Mouse (Mus musculus) CH12.LX (cell line): ENCODE data around the gene Lat. TPM values are rescaled to one million over a fixed set of nuclear protein-coding genes. Genes with fewer than 3 reads are reported as not detected.
"Not testable (repeated sequence)": the region's sequence is repeated elsewhere in the genome, so short reads cannot be mapped to it uniquely, and the experiment has no call there.

Source experiments
- DNase-seq: peaks from one replicate; pipeline ENCODE4 v3.0.0-alpha.2; 2013; ENCODE audit errors: extremely low read depth
- H3K27ac ChIP-seq: 2 replicates; pipeline ENCODE4 v1.5.1; 2012; ENCODE audit warnings: low read depth, mild to moderate bottlenecking, control low read depth, moderate library complexity; ENCODE audit not compliant: insufficient read depth
- H3K27me3 ChIP-seq: replicated peaks from 2 replicates; pipeline ENCODE3; 2012; ENCODE audit warnings: inconsistent platforms
- H3K36me3 ChIP-seq, 2 experiments: replicated peaks in 1 of 2; 2 replicates each; pipeline versions ENCODE3 to v1.6.1; 2012; ENCODE audit warnings: inconsistent platforms in 1 of 2, low read length in 1 of 2, mild to moderate bottlenecking in 1 of 2, mixed read lengths in 1 of 2, moderate library complexity in 1 of 2; ENCODE audit not compliant: control insufficient read depth in 1 of 2, insufficient read depth in 1 of 2
- H3K4me1 ChIP-seq, 2 experiments: 2 replicates each; pipeline ENCODE4 v1.6.1; 2012; ENCODE audit warnings: inconsistent platforms in 1 of 2, moderate library complexity in 1 of 2; ENCODE audit not compliant: insufficient read depth in 2 of 2, control insufficient read depth in 1 of 2
- H3K4me2 ChIP-seq: 2 replicates; pipeline ENCODE4 v1.6.1; 2012; ENCODE audit warnings: low read depth, mild to moderate bottlenecking, control low read depth; ENCODE audit not compliant: poor library complexity, insufficient read depth, severe bottlenecking
- H3K4me3 ChIP-seq, 3 experiments: fragments of 150-350 bp in 1 of 3; sonication (generic) in 1 of 3; replicated peaks in 1 of 3; 2 replicates each; pipeline versions ENCODE3 to v1.5.1; 2011 to 2012; ENCODE audit warnings: low read depth in 2 of 3, low read length in 2 of 3, mild to moderate bottlenecking in 2 of 3, moderate library complexity in 2 of 3, control low read depth in 1 of 3, improper control_type of control experiment in 1 of 3, inconsistent platforms in 1 of 3, mixed read lengths in 1 of 3; ENCODE audit not compliant: poor library complexity in 1 of 3
- H3K79me2 ChIP-seq: replicated peaks from 2 replicates; pipeline ENCODE4 v1.6.1; 2012; ENCODE audit warnings: mild to moderate bottlenecking, moderate library complexity; ENCODE audit not compliant: control insufficient read depth, poor library complexity, insufficient read depth, severe bottlenecking; ENCODE audit errors: extremely low read depth
- H3K9ac ChIP-seq: 2 replicates; pipeline ENCODE4 v1.6.1; 2012; ENCODE audit warnings: low read depth, mild to moderate bottlenecking, control low read depth, moderate library complexity; ENCODE audit not compliant: insufficient read depth
- H3K9me3 ChIP-seq: replicated peaks from 2 replicates; pipeline ENCODE3; 2012; ENCODE audit warnings: low read length, inconsistent platforms, mixed read lengths
- BHLHE40 ChIP-seq: IDR thresholded peaks from 2 replicates; pipeline ENCODE4 v1.6.1; 2011; ENCODE audit warnings: mild to moderate bottlenecking, low read depth, low read length, improper control_type of control experiment
- CHD1 ChIP-seq: IDR thresholded peaks from 2 replicates; pipeline ENCODE4 v1.6.1; 2012; ENCODE audit warnings: low read depth, low read length, improper control_type of control experiment, inconsistent platforms
- CHD2 ChIP-seq: IDR thresholded peaks from 2 replicates; pipeline ENCODE4 v1.6.1; 2011; ENCODE audit warnings: low read length, improper control_type of control experiment
- E2F4 ChIP-seq: IDR thresholded peaks from 2 replicates; pipeline ENCODE4 v1.6.1; 2011; ENCODE audit warnings: low read depth, low read length, improper control_type of control experiment; ENCODE audit not compliant: insufficient replicate concordance
- ELF1 ChIP-seq: IDR thresholded peaks from 2 replicates; pipeline ENCODE4 v1.6.1; 2014; ENCODE audit warnings: low read depth, mild to moderate bottlenecking, inconsistent platforms, low read length, improper control_type of control experiment
- EP300 ChIP-seq: IDR thresholded peaks from 2 replicates; pipeline ENCODE4 v1.6.1; 2011; ENCODE audit warnings: low read length, improper control_type of control experiment
- ETS1 ChIP-seq: conservative IDR thresholded peaks from 2 replicates; pipeline ENCODE4 v1.6.1; 2012; ENCODE audit warnings: low read depth, mild to moderate bottlenecking, inconsistent platforms, low read length, improper control_type of control experiment, moderate library complexity
- GABPA ChIP-seq: IDR thresholded peaks from 2 replicates; pipeline ENCODE4 v1.6.1; 2012; ENCODE audit warnings: low read depth, low read length, improper control_type of control experiment, inconsistent platforms; ENCODE audit not compliant: insufficient replicate concordance
- HCFC1 ChIP-seq: IDR thresholded peaks from 2 replicates; pipeline ENCODE4 v1.6.1; 2012; ENCODE audit warnings: low read depth, mild to moderate bottlenecking, inconsistent platforms, low read length, improper control_type of control experiment
- IRF4 ChIP-seq: IDR thresholded peaks from 2 replicates; pipeline ENCODE4 v1.6.1; 2014; ENCODE audit warnings: low read depth, mild to moderate bottlenecking, inconsistent platforms, low read length, improper control_type of control experiment
- JUND ChIP-seq: conservative IDR thresholded peaks from 2 replicates; pipeline ENCODE4 v1.6.1; 2011; ENCODE audit warnings: low read depth, low read length, improper control_type of control experiment
- KAT2A ChIP-seq: IDR thresholded peaks from 2 replicates; pipeline ENCODE4 v1.6.1; 2012; ENCODE audit warnings: low read length, improper control_type of control experiment, inconsistent platforms; ENCODE audit not compliant: insufficient replicate concordance
- MAFK ChIP-seq: IDR thresholded peaks from 2 replicates; pipeline ENCODE4 v1.6.1; 2011; ENCODE audit warnings: low read length, improper control_type of control experiment; ENCODE audit not compliant: insufficient replicate concordance
- MAX ChIP-seq: IDR thresholded peaks from 2 replicates; pipeline ENCODE4 v1.6.1; 2011; ENCODE audit warnings: low read length, improper control_type of control experiment
- MEF2A ChIP-seq: IDR thresholded peaks from 2 replicates; pipeline ENCODE4 v1.6.1; 2014; ENCODE audit warnings: low read depth, mild to moderate bottlenecking, inconsistent platforms, low read length, improper control_type of control experiment, borderline replicate concordance
- MXI1 ChIP-seq: IDR thresholded peaks from 2 replicates; pipeline ENCODE4 v1.6.1; 2011; ENCODE audit warnings: mild to moderate bottlenecking, low read depth, low read length, improper control_type of control experiment
- MYC ChIP-seq: IDR thresholded peaks from 2 replicates; pipeline ENCODE4 v1.6.1; 2011; ENCODE audit warnings: low read depth, mild to moderate bottlenecking, improper control_type of control experiment, low read length
- NELFE ChIP-seq: IDR thresholded peaks from 2 replicates; pipeline ENCODE4 v1.6.1; 2011; ENCODE audit warnings: low read depth, low read length, improper control_type of control experiment
- NRF1 ChIP-seq: IDR thresholded peaks from 2 replicates; pipeline ENCODE4 v1.6.1; 2014; ENCODE audit warnings: low read depth, mild to moderate bottlenecking, inconsistent platforms, low read length, improper control_type of control experiment, moderate library complexity
- PAX5 ChIP-seq: IDR thresholded peaks from 2 replicates; pipeline ENCODE4 v1.6.1; 2012; ENCODE audit warnings: low read length, inconsistent platforms, mixed read lengths
- POLR2A ChIP-seq: IDR thresholded peaks from 2 replicates; pipeline ENCODE4 v1.6.1; 2011; ENCODE audit warnings: low read depth, mild to moderate bottlenecking, improper control_type of control experiment, low read length
- POLR2AphosphoS2 ChIP-seq: IDR thresholded peaks from 2 replicates; pipeline ENCODE4 v1.6.1; 2011; ENCODE audit warnings: low read depth, low read length, improper control_type of control experiment
- RCOR1 ChIP-seq: conservative IDR thresholded peaks from 2 replicates; pipeline ENCODE4 v1.6.1; 2012; ENCODE audit warnings: low read depth, mild to moderate bottlenecking, inconsistent platforms, low read length, improper control_type of control experiment
- SIN3A ChIP-seq: IDR thresholded peaks from 2 replicates; pipeline ENCODE4 v1.6.1; 2012; ENCODE audit warnings: low read length, improper control_type of control experiment, inconsistent platforms
- TBP ChIP-seq: conservative IDR thresholded peaks from 2 replicates; pipeline ENCODE4 v1.6.1; 2011; ENCODE audit warnings: low read depth, low read length, improper control_type of control experiment
- TCF12 ChIP-seq: IDR thresholded peaks from 2 replicates; pipeline ENCODE4 v1.6.1; 2014; ENCODE audit warnings: low read depth, mild to moderate bottlenecking, inconsistent platforms, low read length, improper control_type of control experiment
- UBTF ChIP-seq: IDR thresholded peaks from 2 replicates; pipeline ENCODE4 v1.6.1; 2012; ENCODE audit warnings: low read depth, mild to moderate bottlenecking, inconsistent platforms, low read length, improper control_type of control experiment, moderate library complexity
- USF1 ChIP-seq: IDR thresholded peaks from 2 replicates; pipeline ENCODE4 v1.6.1; 2014; ENCODE audit warnings: low read depth, mild to moderate bottlenecking, inconsistent platforms, low read length, improper control_type of control experiment
- USF2 ChIP-seq: conservative IDR thresholded peaks from 2 replicates; pipeline ENCODE4 v1.6.1; 2011; ENCODE audit warnings: low read depth, low read length, improper control_type of control experiment
- ZC3H11A ChIP-seq: IDR thresholded peaks from 2 replicates; pipeline ENCODE4 v1.6.1; 2012; ENCODE audit warnings: low read depth, mild to moderate bottlenecking, inconsistent platforms, low read length, improper control_type of control experiment
- ZKSCAN1 ChIP-seq: IDR thresholded peaks from 2 replicates; pipeline ENCODE4 v1.6.1; 2012; ENCODE audit warnings: low read depth, inconsistent platforms, low read length, improper control_type of control experiment, borderline replicate concordance
- ZMIZ1 ChIP-seq: IDR thresholded peaks from 2 replicates; pipeline ENCODE4 v1.6.1; 2012; ENCODE audit warnings: low read depth, mild to moderate bottlenecking, inconsistent platforms, low read length, improper control_type of control experiment
- ZNF384 ChIP-seq: IDR thresholded peaks from 2 replicates; pipeline ENCODE4 v1.6.1; 2012; ENCODE audit warnings: low read depth, low read length, improper control_type of control experiment, inconsistent platforms
- dilution Hi-C: fragments of 300-500 bp; cut with MboI; formaldehyde crosslinking; loops from 2 replicates; pipeline ENCODE4 v1.14.3; 2020; ENCODE audit warnings: low sequenced_read_pairs; ENCODE audit not compliant: extremely low pct_unique_long_range_greater_than_20kb, extremely low pct_ligation_motif_present
- in situ Hi-C: fragments of 300-500 bp; cut with MboI; formaldehyde crosslinking; loops from 3 replicates; pipeline ENCODE4 v1.14.3; 2019; ENCODE audit warnings: low sequenced_read_pairs, low pct_ligation_motif_present, low pct_unique_long_range_greater_than_20kb, mixed read lengths
- polyA plus RNA-seq: library from polyadenylated mRNA; unstranded; fragments of >175 nt; gene quantifications from 2 replicates; pipeline ENCODE4 v1.2.1, GENCODE M21; 2012; ENCODE audit warnings: low read depth; ENCODE audit not compliant: insufficient read length
- total RNA-seq, 2 experiments: library from RNA; depleted of rRNA; stranded (reverse); fragments of 300-350 nt in 1 of 2; fragments of >200 nt in 1 of 2; gene quantifications; 2 replicates each; pipeline ENCODE4 v1.2.3; 2012 to 2014

Lat gene
- total and polyA plus RNA-seq, 3 experiments, result 0.42 to 1.1 (median 0.55) TPM

DNA sequence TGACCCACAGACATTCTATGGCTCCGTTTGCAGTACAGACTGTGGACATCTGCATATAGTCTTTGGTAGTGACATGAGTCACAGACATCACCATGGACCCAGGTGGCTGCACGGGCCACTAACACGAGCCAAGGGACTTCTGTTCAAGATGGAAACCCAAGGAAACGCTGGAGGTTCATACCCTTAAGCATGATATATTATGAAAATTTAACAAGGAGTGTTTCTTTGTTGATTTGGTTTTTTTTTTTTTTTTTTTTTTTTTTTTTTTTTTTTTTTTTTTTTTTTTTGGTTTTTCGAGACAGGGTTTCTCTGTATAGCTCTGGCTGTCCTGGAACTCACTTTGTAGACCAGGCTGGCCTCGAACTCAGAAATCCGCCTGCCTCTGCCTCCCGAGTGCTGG, 33.1 kb upstream of the Lat start:
- H3K79me2 ChIP-seq, H3K27me3 ChIP-seq, H3K9me3 ChIP-seq, H3K4me3 ChIP-seq, in situ Hi-C loops, H3K4me2 ChIP-seq, H3K27ac ChIP-seq, H3K9ac ChIP-seq, dilution Hi-C loops, DNase-seq: not testable (repeated sequence)
- Histone ChIP-seq H3K36me3 (peaks cover 0 to 11% of the 10 kb centered on the region in 2 experiments), H3K4me1 (peaks cover 6 to 12% of the 10 kb centered on the region in 2 experiments; a peak in 3 of 4 replicates)
- peak; percentile 84 for TF ChIP-seq ZNF384
- 0 out of 2 replicates have a peak, but pooled peaks have one; percentile 16 for TF ChIP-seq BHLHE40

- Histone ChIP-seq H3K79me2 (peaks cover 4% of the 10 kb centered on the region; the same call in 1 of the 2 replicates), H3K27me3 (no peaks in the 10 kb centered on the region), H3K4me3 (no peak overlapping the region), H3K9ac (no peak overlapping the region), H3K36me3 (peaks cover 0 to 3% of the 10 kb centered on the region in 2 experiments), H3K4me2 (no peak overlapping the region), H3K9me3 (no peaks in the 10 kb centered on the region), H3K27ac (no peak overlapping the region), H3K4me1 (peaks cover 8 to 27% of the 10 kb centered on the region in 2 experiments; a peak in 3 of 4 replicates)
- dilution Hi-C loops, result no loop called here
- peak; percentile 93 for DNase-seq
- in situ Hi-C loops, result loop anchor here (5.0 kb wide), 3 partner anchors 38 to 128 kb away; no protein-coding TSS in a partner anchor
- TF ChIP-seq ELF1 (peak; percentile 30; the same call in 1 of the 2 replicates), GABPA (no peak), NRF1 (peak; percentile 47; the same call in 1 of the 2 replicates), ETS1 (no peak), USF2 (no peak), POLR2A (no peak), CHD2 (no peak), MAFK (no peak), ZC3H11A (peak; percentile 87), ZNF384 (no peak; the same call in 1 of the 2 replicates), UBTF (no peak), MXI1 (no peak), ZMIZ1 (no peak), PAX5 (no peak), IRF4 (peak; percentile 60; the same call in 1 of the 2 replicates), ZKSCAN1 (no peak), TBP (no peak), JUND (0 out of 2 replicates have a peak, but pooled peaks have one; percentile 26), BHLHE40 (no peak), E2F4 (no peak), POLR2AphosphoS2 (no peak), MAX (no peak), HCFC1 (peak; percentile 50), USF1 (no peak), CHD1 (no peak), SIN3A (peak; percentile 65; the same call in 1 of the 2 replicates), MEF2A (0 out of 2 replicates have a peak, but pooled peaks have one; percentile 25), EP300 (no peak), MYC (no peak), NELFE (peak; percentile 27; the same call in 1 of the 2 replicates), TCF12 (0 out of 2 replicates have a peak, but pooled peaks have one; percentile 37), RCOR1 (no peak), KAT2A (no peak)
Observed at GRCm38 (mm10) chr7:126399548-126399947, 30.2 kb upstream of the Lat start.
